Mouse (Mus musculus): Measurements from ENCODE around the gene Zfp536.
"Not testable (repeated sequence)": the region's sequence is repeated elsewhere in the genome, so short reads cannot be mapped to it uniquely, and the experiment has no call there.

Zfp536 gene

DNA sequence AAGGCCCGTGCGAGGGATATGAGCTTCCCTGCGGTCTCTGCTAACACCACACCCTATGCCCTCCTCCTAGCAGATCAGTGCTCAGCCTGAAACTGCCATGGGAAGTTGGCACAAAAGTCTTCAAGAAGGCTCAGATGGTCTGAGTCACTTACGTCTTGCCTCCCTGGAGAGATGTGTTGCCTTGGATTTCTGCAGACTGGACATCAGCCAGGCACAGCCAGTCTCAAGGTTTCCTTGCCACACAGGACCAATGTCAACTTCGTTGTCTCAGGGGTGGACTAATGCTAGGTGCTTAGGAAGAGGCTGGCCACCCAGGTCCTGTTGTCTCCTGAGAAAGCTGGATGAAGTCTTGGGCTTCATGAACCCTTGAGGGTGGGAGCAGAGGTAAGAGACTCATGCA lies 14.6 kb downstream of the Zfp536 start:
- no peak for DNase-seq (ENCODE audit: low spot score)

DNA sequence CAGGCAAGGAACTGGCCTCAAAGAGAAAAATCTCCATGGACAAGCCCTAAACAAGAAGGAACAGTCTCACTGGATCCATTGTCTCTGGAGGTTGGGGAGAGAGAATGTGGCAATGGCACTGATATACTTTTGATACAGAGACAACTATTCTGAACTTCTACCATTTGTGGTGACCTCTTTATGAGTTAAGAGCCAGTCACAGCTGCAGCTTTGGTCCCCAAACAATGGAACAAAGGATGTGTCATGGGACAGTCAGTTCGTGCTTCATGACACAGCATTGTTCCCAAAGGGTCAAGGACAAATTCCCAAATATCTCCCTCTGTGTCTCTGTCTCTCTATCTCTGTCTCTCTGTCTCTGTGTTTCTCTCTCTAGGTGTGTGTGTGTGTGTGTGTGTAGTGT lies 20.4 kb downstream of the Zfp536 start:
- DNase-seq (ENCODE audit: low spot score): no peak

DNA sequence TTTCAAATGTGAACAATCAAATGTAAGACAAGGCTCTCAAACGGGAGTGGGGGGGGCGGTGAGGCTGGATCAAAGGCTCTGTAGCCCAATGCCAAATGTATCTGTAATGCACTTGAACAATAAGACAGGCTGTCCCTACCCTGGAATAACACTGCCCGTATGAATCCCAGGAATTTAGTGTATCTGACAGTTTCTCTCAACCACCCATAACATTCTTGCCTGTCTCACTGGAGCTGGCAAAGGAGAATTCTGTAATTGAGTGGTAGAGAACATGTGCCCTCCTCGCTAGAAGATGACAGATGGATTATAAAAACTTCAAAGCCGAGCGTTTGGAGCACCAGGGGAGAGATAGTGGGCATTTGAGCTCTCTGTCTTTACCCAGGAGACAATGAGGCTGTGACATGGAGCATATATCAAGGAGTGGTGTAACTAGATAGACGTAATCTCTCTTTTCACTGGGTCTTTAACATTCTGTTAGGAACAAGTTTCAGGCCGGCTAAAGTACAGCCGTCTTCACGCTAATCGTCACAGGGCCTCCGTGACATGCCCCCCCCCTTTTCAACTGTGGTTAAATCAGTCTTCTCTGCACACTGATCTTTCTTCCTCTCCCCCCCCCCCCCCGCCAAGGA lies 27.2 kb downstream of the Zfp536 start:
- no peak for DNase-seq (ENCODE audit: low spot score)

DNA sequence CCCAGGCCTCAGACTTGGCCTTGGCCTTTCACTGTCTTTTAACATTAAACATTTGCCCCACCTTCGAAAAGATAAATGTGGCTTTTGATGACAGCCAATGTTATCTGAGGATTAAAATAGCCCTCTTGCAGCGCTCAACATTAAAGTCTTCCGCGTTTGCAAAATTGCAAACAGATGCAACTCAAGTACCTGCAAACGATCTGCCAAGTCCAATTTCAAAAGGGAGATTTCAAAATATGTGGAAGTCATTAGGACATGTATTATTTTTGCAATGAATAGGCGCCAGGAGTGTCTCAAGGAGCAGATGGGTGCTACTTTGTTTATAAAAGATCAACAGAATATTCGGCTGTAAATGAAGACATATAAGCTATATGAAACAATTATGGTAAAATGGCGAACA lies 30.1 kb downstream of the Zfp536 start:
- DNase-seq (ENCODE audit: low spot score): no peak

DNA sequence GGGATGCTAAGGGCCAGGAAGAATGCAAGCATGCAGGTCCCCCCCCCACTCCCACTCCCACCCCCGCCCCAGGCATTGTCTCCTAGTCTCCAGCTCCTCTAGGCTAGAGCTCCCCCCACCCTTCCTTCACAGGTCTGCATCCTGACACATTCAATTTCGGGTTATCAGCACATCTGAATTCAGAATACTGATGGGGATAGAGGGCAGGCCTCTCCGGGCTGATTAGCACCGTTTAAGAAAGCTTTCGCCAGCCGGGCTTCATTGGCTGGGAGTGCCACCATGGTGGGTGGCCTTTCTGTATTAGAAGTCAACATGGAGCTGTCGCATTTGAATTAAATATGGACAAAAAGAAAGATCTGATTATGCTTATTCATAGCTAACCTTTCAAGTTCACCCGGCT lies 36.2 kb downstream of the Zfp536 start:
- no peak for DNase-seq (ENCODE audit: low spot score)

DNA sequence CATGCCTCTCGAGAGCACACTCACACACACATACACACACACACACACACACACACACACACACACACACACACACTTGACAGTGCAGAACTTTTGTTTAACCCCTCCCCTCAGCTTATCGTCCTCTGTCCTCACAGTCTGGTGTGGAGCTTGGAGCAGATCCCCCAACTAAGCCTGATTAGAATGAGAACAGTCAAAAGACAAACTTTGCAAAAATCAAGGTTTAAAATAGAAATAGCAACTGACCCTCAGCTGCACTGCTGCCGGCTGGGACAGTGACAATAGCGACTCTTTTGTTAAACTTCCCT lies 37.1 kb downstream of the Zfp536 start:
- no peak for DNase-seq (ENCODE audit: low spot score)

DNA sequence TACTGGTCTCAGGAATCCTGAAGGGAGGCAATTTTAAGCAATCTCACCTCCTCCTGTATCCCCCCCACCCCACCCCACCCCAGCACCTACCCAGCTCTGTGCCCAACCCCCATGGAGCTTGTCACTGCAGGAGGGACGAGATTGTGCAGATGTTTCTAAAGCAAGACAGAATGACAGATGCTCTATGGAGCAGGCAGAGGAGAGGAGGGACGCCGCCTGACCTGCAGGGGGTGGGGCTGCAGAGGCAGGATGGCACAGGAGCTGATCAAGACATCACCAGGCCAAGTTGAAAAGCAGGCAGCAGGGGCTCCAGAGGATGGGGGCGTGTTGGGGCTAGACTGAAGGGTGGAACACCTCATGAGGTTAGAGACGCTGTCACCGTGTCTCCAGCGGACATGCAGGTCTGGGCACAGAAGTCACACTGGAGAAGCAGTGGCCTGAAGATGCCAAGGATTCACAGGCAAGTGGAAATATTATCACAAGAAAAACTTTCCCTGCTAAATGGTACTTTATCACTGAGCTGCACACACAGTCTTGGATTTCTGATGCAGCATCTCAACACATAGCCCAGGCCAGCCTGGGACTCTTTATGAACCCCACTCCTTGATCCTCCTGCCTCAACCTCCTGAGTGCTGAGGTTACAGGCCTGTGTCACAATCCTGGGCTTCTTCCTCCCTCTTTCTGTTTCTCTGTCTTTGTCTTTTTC lies 37.6 kb downstream of the Zfp536 start:
- no peak for DNase-seq (ENCODE audit: low spot score)

DNA sequence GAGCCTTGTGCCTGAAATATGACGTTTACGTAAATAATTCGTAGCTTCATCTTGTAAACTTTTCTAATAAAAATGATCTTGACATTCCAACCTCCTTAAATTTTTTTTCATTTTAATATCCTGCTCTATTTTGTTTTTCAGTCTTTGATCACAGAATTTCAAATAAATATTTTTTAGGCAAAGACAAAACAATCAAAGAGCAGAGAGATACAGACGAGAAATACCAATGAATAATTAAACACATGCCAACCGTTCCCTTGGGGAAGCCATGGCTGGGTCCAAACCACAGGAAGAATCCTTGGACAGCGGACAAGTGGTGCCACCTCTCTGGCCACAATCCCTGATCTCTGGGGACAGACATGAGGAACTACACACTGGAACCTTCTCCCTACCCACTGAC lies 38.3 kb downstream of the Zfp536 start:
- DNase-seq (ENCODE audit: low spot score): no peak

DNA sequence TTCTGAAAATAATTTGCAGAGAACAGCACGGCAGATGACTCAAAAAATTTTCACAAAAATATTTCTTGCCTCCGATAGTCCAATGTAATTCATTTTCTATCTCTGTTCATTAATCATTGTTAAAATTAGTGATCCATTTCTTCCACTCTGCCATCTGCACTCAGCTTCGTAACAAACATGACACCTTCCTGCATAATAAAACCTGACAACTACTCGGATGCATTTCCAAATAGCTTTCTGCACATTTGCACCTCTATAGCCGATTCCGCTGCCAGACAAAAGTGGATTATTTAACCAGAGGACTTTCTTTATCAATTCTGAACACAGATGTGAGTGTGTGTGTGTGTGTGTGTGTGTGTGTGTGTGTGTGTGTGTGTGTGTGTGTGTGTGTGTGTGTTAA lies 38.9 kb downstream of the Zfp536 start:
- no peak for DNase-seq (ENCODE audit: low spot score)

DNA sequence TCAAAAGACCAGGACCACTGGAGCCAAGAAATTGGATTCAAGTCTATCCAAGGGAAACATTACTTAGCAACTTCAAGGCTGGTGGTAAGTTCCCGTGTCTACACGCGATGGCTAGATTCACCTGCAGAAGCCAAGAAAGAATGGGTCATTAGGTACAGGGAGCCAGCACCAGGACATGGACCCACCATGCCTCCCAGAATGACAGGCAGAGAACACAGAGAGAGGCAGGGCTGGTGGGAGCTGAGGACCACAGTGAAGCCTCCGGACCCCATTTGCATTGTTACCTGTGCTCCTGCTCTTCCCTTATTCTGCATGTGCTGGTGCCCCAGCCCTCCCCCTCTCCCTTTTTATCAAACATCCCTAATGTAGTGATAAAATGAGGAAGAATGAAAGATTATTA lies 39.4 kb downstream of the Zfp536 start:
- no peak for DNase-seq (ENCODE audit: low spot score)

DNA sequence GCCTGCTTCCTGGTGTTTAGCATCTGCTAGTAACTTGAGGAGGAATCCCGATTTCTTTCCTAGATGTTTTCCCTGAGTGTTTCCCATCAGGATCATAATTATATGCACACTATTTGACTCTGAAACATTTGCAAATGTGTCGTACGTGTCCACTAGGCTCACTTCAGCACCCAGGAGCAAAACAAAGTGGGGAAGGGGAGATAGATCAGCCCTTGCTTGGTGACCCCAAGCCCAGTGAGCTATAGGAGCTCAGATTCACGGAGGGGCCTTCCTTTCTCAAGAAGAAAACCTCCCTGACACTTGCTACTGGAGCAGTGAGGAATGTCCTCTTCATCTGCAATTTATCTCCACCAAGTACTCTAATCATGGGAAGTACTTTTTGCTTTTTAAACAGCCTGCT lies 40.7 kb downstream of the Zfp536 start:
- DNase-seq (ENCODE audit: low spot score): no peak

DNA sequence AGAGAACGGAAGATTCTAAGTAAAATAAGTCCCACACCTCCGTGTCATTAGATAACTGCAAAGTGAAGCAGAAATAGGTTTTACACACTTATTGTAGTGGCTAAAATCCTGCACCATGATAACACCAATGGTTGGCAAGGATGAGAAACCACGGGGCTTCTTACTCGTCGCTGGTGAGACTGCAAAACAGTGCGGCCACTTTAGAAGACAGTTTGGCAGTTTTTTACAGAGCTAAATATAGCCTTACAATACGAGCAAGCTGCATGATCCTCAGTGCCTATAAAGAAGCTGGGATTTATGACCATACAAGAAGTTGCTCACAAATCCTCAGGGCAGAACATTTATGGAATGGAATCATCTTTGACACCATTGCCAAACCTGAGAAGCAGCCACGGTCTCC lies 45.7 kb downstream of the Zfp536 start:
- DNase-seq (ENCODE audit: low spot score): no peak

DNA sequence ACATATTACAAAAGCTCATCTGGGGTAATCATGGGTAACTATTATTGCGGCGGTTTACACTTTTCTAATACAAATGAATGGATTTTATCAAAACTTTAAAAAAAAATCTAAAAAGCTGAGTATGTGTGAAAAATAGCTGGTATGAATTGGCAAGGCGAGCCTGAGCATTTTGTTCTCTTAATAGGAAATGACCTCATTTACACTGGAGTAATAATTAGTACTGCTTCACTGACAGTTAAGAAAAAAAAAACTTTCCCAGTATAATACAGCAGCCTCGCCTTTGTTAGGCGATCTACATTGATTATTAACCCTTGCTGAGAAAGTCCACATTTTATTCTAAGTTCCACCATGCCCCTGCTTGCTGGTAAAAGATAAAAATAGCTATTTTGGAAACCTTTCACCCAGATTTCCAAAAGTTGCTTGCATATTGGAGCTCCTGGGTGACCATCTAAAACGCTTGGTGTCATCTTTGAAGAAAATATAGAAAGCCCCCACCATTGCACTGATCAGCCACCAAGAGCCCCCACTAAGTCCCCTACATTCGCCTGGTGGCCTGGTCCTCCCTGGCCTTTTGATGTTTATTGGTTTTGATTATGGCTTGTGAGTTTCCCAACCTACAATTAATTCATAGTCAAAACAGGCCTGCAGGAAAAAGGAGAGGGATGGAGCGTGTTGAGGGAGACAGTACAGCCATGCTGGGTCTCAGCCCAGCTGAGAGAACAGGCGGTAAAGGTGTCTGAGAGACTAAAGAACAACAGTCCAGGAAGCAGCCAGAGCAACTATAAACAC lies 49.2 kb downstream of the Zfp536 start:
- DNase-seq (ENCODE audit: low spot score): no peak

DNA sequence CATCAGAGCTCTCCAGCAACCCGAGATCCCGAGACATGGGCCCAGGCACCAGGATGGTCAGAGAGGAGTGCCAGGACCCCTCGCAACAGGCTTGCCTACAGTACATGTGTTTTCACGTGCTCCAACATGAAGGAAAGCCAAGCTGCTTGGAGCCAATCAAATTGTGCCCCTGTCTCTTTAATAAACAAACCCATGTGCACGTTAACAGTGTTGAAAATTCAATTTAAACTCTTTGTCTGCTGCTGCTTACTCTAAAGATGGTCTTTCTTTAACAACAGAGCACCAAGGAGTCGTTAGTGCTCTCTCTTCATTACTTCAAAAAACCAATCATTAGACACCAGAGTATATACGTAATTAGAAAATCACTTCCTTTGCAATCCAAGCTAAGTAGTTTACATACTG lies 50.2 kb downstream of the Zfp536 start:
- DNase-seq (ENCODE audit: low spot score): no peak

DNA sequence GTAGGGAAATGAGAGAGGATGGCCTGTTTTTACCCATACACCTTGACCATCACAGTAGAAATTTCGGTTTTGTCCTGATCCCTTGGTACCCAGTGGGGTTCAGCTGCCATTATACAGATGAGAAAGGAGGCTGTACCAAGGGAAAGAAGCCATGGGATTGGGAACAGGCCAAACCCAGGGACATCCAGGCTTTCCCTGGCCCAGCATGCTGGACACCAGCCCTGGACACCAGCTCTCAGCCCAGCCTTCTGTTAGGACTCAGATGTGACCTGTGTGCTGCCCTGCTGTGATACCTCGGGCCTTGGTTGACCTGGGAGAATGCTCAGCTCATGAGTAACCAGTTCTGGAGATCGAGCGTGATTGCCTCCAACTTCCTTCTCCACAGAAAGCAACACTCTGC lies 51.8 kb downstream of the Zfp536 start:
- no peak for DNase-seq (ENCODE audit: low spot score)

DNA sequence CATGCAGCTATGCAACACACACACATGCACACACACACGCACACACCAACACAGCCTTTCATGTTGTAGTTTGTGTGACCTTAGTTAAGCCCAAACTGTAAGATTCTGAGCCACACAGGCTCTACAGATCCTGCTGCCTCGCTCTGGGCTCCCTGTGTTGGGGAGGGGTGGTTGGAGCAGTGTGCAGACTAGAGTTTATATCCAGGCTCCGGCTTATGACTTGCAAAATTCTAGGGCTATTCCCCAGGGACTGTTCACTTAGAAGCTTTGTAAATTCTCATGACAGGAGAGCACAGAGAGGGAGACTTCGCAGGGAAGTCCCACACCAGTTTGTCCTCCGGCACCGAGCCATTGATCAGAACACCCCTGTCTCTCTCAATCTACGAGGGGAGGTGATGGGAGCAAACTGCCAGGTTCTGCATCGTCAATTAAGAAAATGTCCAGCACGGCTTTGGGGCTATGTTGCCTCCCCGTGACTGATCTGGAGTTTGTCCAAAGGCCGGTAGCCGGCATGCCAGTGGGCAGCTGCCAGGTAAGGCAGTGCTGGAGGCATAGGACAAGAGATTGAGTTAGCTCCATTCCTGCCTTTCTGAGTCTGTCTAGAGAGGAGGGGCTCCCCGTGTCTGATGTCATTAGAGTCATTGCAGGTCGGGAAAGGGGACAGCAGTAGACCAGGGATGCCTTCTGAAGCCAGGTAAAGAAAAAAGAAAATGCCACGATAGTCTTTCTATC lies 54.6 kb downstream of the Zfp536 start:
- no peak for DNase-seq (ENCODE audit: low spot score)

DNA sequence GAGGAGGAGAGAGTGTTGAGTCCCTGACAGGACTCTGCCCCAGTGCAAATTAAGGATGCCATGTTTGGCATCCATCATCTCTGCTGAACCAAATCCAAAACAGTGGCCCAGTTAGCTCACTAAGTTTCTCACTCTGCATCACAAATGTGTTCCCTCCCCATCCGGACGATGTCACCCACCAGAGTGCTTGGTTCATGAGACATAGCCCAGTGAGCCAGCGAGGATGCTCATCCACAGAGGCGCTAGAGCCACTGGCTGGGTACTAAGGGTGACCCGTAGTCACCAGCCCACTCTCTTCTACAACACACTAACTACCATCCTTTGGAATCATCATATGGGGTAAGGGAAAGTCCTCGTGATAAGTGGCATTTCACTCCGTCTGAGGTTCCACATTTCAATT lies 56.4 kb downstream of the Zfp536 start:
- DNase-seq (ENCODE audit: low spot score): no peak

DNA sequence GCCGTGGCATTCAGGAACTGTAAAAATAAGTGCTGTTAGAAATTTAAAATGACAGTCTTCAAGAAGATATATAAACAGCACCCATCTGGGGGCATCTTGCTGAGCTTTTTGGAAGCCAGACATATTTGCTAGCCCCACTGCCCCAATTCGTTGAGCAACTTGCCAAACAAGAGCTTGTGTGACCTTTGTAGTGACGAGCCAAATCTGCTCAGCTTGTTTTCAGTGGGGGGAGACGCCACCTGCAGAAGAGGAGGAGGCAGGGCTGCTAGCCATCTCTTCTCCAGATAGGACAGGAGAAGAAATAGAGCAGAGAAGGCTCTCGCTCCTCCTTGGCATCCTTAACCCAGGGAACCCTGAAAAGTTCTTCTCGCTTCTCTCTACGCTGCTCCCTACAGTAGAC lies 56.8 kb downstream of the Zfp536 start:
- DNase-seq (ENCODE audit: low spot score): no peak

DNA sequence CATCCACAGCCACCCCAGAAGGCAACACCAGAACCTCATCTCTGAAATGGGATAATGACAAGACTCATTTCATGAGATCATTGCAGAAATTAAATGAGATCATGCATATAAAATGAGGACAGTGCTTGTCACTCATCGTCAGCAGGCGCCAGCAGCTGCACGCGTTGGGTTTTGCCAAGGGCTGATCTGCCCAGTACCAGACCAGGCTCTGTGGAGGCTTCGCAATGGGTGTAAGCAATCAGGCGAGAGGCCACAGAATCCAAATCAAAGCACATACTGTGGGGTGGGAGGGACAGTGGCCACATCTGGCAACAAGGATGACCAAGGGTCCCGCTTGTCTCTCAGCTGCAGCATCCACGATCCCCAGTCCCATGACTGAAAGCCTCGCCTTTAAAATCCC lies 69.0 kb downstream of the Zfp536 start:
- no peak for DNase-seq (ENCODE audit: low spot score)

DNA sequence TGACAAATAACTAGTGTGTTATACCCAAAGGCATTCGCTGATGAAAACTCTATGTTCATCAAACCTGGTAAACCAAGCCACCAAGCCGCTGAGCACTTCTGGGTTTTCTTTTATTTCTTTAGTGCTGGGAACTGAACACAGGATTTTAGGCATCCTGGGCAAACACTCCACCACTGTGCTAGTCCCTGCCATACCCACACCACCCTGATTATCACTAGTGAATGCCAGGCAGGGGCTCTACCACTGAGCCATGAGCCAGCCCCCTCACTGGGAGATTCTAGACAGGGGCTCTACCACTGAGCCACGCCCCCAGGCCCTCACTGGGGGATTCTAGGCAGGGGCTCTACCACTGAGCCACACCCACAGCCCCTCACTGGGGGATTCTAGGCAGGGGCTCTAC lies 76.1 kb downstream of the Zfp536 start:
- DNase-seq (ENCODE audit: low spot score): not testable (repeated sequence)

DNA sequence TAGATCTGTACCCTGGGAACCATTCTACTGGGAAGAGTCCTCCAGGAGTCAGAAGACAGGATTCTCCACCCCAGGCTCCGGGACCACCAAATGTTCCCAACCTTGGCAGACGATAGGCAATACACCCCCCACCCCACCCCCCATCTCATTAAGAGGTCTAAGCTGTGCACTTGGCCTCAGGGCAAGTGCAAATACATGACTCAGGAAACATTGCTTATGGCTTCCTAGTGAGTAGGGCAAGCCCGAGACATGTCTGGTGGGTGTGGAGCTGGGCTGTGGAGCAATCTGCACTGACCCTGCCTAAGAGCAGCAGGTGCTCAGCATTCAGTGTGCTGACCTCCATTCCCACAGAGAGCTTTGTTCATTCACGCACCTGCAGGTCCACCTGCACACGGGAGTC lies 78.4 kb downstream of the Zfp536 start:
- no peak for DNase-seq (ENCODE audit: low spot score)

DNA sequence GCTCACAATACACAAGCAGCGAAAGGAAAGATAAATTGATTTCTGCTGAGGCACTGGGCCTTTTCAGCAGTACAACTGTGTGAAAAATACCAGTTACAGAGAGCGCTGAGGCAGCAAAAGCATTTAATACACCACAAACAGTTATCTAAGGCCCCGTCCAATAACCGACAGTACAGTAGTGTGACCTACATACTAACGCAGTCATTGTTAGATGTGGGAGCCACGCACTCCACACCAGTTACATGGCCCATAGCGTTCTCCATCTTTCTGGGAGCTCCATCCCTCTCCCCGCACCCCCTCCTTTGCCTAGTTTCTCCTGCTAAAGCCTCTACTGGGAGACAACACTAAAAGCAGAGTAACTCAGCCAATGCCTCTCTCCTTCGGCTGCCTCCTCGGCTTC lies 82.8 kb downstream of the Zfp536 start:
- DNase-seq (ENCODE audit: low spot score): no peak
